Mouse (Mus musculus): Measurements from ENCODE around the gene Mrpl34. TPM values are rescaled to one million over a fixed set of nuclear protein-coding genes. Genes with fewer than 3 reads are reported as not detected.

Gene Mrpl34
- polyA plus RNA-seq, 1 experiment, result 378 TPM

GRCm38 (mm10) chr8:71496481-71496880 is 31.7 kb downstream of the Mrpl34 start:
- Histone ChIP-seq H3K4me3 (ENCODE audit: insufficient read depth, low read depth, low read length) (no peak overlapping the region), H3K4me1 (ENCODE audit: control insufficient read depth, insufficient read depth, insufficient read length, low read length) (peaks cover 28% of the 10 kb centered on the region), H3K27ac (replicated peaks; ENCODE audit: low read depth, low read length) (peak overlapping the region; percentile 47; the same call in 1 of the 2 replicates)

GRCm38 (mm10) chr8:71497077-71497645 is 32.4 kb downstream of the Mrpl34 start:
- H3K4me1 ChIP-seq (ENCODE audit: control insufficient read depth, insufficient read depth, insufficient read length, low read length), result peaks cover 28% of the 10 kb centered on the region
- no peak overlapping the region for H3K4me3 ChIP-seq (ENCODE audit: insufficient read depth, low read depth, low read length)
- 0 out of 2 replicates have a peak overlapping the region, but pooled peaks have one; percentile 4 for H3K27ac ChIP-seq (replicated peaks; ENCODE audit: low read depth, low read length)

- Histone ChIP-seq H3K27ac (replicated peaks; ENCODE audit: low read depth, low read length) (peak overlapping the region; percentile 52), H3K4me1 (ENCODE audit: control insufficient read depth, insufficient read depth, insufficient read length, low read length) (peaks cover 28% of the 10 kb centered on the region), H3K4me3 (ENCODE audit: insufficient read depth, low read depth, low read length) (no peak overlapping the region)
Measured at GRCm38 (mm10) chr8:71497881-71498501, 33.2 kb downstream of the Mrpl34 start.

GRCm38 (mm10) chr8:71498816-71499690 is 34.3 kb downstream of the Mrpl34 start:
- peaks cover 28% of the 10 kb centered on the region for H3K4me1 ChIP-seq (ENCODE audit: control insufficient read depth, insufficient read depth, insufficient read length, low read length)
- H3K4me3 ChIP-seq (ENCODE audit: insufficient read depth, low read depth, low read length), result no peak overlapping the region
- H3K27ac ChIP-seq (replicated peaks; ENCODE audit: low read depth, low read length), result peak overlapping the region; percentile 62

GRCm38 (mm10) chr8:71504349-71504748 is 39.6 kb downstream of the Mrpl34 start:
- H3K4me3 ChIP-seq (ENCODE audit: insufficient read depth, low read depth, low read length), result no peak overlapping the region
- H3K27ac ChIP-seq (replicated peaks; ENCODE audit: low read depth, low read length), result no peak overlapping the region
- H3K4me1 ChIP-seq (ENCODE audit: control insufficient read depth, insufficient read depth, insufficient read length, low read length), result peaks cover 4% of the 10 kb centered on the region; the same call in 1 of the 2 replicates

GRCm38 (mm10) chr8:71505326-71505725 is 40.6 kb downstream of the Mrpl34 start:
- peaks cover 4% of the 10 kb centered on the region; the same call in 1 of the 2 replicates for H3K4me1 ChIP-seq (ENCODE audit: control insufficient read depth, insufficient read depth, insufficient read length, low read length)
- H3K27ac ChIP-seq (replicated peaks; ENCODE audit: low read depth, low read length), result no peak overlapping the region
- H3K4me3 ChIP-seq (ENCODE audit: insufficient read depth, low read depth, low read length), result no peak overlapping the region

- Histone ChIP-seq H3K4me3 (ENCODE audit: insufficient read depth, low read depth, low read length) (no peak overlapping the region), H3K4me1 (ENCODE audit: control insufficient read depth, insufficient read depth, insufficient read length, low read length) (0 out of 2 replicates have a peak, but pooled peaks cover 4% of the 10 kb centered on the region), H3K27ac (replicated peaks; ENCODE audit: low read depth, low read length) (no peak overlapping the region)
Measured at GRCm38 (mm10) chr8:71505979-71506378, 41.2 kb downstream of the Mrpl34 start.

- Histone ChIP-seq H3K4me3 (ENCODE audit: insufficient read depth, low read depth, low read length) (peak overlapping the region; percentile 58), H3K4me1 (ENCODE audit: control insufficient read depth, insufficient read depth, insufficient read length, low read length) (0 out of 2 replicates have a peak, but pooled peaks cover 4% of the 10 kb centered on the region), H3K27ac (replicated peaks; ENCODE audit: low read depth, low read length) (no peak overlapping the region)
Measured at GRCm38 (mm10) chr8:71507589-71508104, 42.9 kb downstream of the Mrpl34 start.

GRCm38 (mm10) chr8:71509316-71509715 is 44.6 kb downstream of the Mrpl34 start:
- H3K27ac ChIP-seq (replicated peaks; ENCODE audit: low read depth, low read length), result no peak overlapping the region
- H3K4me3 ChIP-seq (ENCODE audit: insufficient read depth, low read depth, low read length), result no peak overlapping the region
- peaks cover 4% of the 10 kb centered on the region; the same call in 1 of the 2 replicates for H3K4me1 ChIP-seq (ENCODE audit: control insufficient read depth, insufficient read depth, insufficient read length, low read length)

- no peak within 1 kb of the TSS for H3K27ac ChIP-seq (replicated peaks; ENCODE audit: low read depth, low read length)
Measured at GRCm38 (mm10) chr8:71511644-71512043, 46.9 kb downstream of the Mrpl34 start, which contains the start of gene Plvap. TSS of gene Plvap (minus strand) at chr8:71511752.

GRCm38 (mm10) chr8:71513018-71513754 is 48.4 kb downstream of the Mrpl34 start:
- Histone ChIP-seq H3K27ac (replicated peaks; ENCODE audit: low read depth, low read length) (no peak overlapping the region), H3K4me1 (ENCODE audit: control insufficient read depth, insufficient read depth, insufficient read length, low read length) (no peaks in the 10 kb centered on the region; the same call in 1 of the 2 replicates)

More at GRCm38 (mm10) chr8:71511644-71512043, 46.9 kb downstream of the Mrpl34 start, which contains the start of gene Plvap:
- no peak within 1 kb of the TSS for H3K4me3 ChIP-seq (ENCODE audit: insufficient read depth, low read depth, low read length)
- H3K4me1 ChIP-seq (ENCODE audit: control insufficient read depth, insufficient read depth, insufficient read length, low read length), result peaks cover 4% of the 10 kb centered on the region; the same call in 1 of the 2 replicates

GRCm38 (mm10) chr8:71515043-71515442 is 50.3 kb downstream of the Mrpl34 start:
- Histone ChIP-seq H3K4me1 (ENCODE audit: control insufficient read depth, insufficient read depth, insufficient read length, low read length) (no peaks in the 10 kb centered on the region; the same call in 1 of the 2 replicates), H3K4me3 (ENCODE audit: insufficient read depth, low read depth, low read length) (no peak overlapping the region), H3K27ac (replicated peaks; ENCODE audit: low read depth, low read length) (no peak overlapping the region)

More at GRCm38 (mm10) chr8:71513018-71513754, 48.4 kb downstream of the Mrpl34 start:
- H3K4me3 ChIP-seq (ENCODE audit: insufficient read depth, low read depth, low read length), result no peak overlapping the region
